Mouse (Mus musculus) olfactory bulb, adult 2 months (tissue): Measurements from ENCODE around the gene Perm1. TPM values are rescaled to one million over a fixed set of nuclear protein-coding genes. Genes with fewer than 3 reads are reported as not detected.

Experiments used
- H3K27ac ChIP-seq: fragments of 200-500 bp; 2 replicates; pipeline ENCODE4 v1.5.1; 2012; ENCODE audit warnings: low read depth, low read length; ENCODE audit not compliant: insufficient read depth
- H3K4me1 ChIP-seq: fragments of 200-500 bp; 2 replicates; pipeline ENCODE4 v1.6.1; 2012; ENCODE audit warnings: low read length; ENCODE audit not compliant: control insufficient read depth, insufficient read depth
- H3K4me3 ChIP-seq: fragments of 200-500 bp; 2 replicates; pipeline ENCODE4 v1.5.1; 2012; ENCODE audit warnings: mild to moderate bottlenecking, low read depth, low read length, moderate library complexity; ENCODE audit not compliant: insufficient read depth
- CTCF ChIP-seq: fragments of 200-500 bp; IDR thresholded peaks from 2 replicates; pipeline ENCODE4 v1.5.1; 2012; ENCODE audit warnings: low read depth, mild to moderate bottlenecking, low read length, moderate library complexity; ENCODE audit not compliant: insufficient read depth
- POLR2A ChIP-seq: fragments of 200-500 bp; IDR thresholded peaks from 2 replicates; pipeline ENCODE4 v1.6.1; 2012; ENCODE audit warnings: mild to moderate bottlenecking, low read depth, low read length, moderate library complexity; ENCODE audit not compliant: insufficient read depth
- WGBS: fragments of 180-500 bp; shearing (Covaris S2); methylation state at CpG from one replicate; pipeline ENCODE4 v1.1.7; 2018; 5-methylcytosine and 5-hydroxymethylcytosine counted together
- polyA plus RNA-seq: library from polyadenylated mRNA; stranded (reverse); fragments of >200 nt; gene quantifications from 2 replicates; pipeline ENCODE4 v1.2.4, GENCODE M21; 2012; ENCODE audit warnings: low replicate concordance; ENCODE audit not compliant: missing spikeins, insufficient read depth, insufficient read length

Perm1 gene
- polyA plus RNA-seq, 1 experiment = not detected

DNA sequence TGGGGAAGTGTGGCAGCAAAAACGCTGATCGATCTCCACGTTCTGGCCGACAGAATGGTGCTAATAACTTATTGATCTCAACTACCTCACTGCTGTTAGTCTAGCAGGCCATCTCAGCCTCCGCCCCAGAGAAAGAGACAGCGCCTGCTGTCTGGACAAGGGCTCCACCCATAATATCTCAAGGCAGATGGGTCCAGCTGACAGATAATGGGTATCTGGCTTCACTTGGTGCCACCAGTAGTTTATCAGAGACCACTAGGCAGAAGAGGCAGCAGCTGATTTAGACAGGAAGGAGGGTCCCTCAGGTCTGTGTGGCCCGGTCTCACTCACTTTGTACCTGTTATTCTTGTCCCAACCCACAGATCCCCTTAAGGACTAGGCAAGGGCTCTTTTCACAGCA is 37.4 kb downstream of the Perm1 start:
- WGBS = 69% methylated on average over 7 of the region's 7 CpGs
- TF ChIP-seq POLR2A = no peak
- no peak for TF ChIP-seq CTCF
- Histone ChIP-seq H3K4me1 (peaks cover 19% of the 10 kb centered on the region), H3K27ac (no peak overlapping the region), H3K4me3 (no peak overlapping the region)

DNA sequence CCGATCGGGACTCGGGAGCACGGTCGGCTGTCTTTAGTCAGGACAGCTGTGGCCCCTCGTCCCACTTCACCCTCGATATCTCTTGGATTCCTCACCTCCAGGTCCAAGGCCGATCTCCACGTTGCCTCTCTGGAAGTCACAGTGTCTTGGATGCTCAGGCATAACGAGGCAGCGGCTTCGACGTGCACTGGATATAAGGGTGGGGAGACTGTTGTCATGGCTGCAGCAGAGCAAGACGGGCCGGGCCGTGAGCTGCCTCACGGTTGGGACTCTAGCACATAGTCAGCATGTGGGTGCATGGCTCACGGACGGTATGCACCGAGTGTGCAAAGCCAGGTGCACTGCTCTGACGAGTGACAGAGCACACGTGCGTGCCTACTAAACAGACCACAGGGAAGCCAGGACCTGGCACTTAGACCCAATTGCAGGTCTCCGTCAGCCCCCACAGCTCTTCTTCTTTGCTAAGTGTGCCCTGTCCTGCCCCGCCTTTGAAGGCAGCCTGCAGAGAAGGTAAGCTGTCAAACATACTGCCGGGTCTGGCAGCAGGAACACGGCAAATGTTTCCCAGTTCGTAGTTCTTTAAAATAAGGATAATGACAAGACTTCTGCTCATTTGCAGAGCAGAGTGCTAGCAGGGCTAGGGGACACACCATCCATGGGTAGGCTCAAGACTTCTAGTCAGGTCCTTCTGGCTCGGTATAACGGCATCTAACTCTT is 38.9 kb downstream of the Perm1 start:
- 11% methylated on average over 30 of the region's 30 CpGs for WGBS
- Histone ChIP-seq H3K27ac (no peak overlapping the region), H3K4me3 (peak overlapping the region; percentile 26; the same call in 1 of the 2 replicates), H3K4me1 (peaks cover 8% of the 10 kb centered on the region)
- TF ChIP-seq CTCF (no peak), POLR2A (no peak)

DNA sequence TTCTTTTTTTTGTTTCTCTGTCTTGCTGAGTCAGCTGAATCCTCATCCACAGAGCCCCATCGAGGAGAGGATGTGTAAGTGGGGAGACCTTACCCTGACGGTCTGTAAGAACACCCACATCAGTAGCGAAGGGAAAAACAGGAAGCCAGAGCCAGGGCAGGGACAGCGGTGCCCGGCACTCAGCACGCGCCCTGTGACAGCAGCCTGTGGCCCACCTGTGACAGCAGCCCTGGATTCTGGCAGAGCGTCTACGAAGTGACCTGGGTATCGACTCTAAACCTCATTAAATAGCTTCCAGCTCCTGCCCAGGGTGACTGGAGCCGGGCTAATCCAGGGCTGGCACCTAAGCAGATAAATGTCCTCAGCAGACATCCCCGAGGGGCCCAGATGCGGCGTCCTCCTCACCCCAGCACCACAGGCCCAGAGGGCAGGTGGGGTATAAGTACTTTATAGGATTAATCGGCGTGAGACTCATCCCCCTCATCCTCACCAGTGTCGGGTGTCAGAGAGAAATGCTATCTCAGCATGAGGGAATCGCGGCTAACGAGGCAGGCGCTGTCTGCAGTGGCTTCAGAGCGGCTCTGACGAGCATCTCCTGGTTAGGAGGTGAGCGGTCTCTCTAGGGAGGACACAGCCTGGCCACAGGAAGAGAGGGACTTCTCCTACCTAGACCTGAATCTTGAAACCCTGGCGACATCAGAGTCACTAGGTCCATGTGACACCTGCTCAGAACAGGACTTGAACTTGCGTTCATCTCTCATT is 39.6 kb downstream of the Perm1 start, which contains the start of gene Samd11:
Samd11 (minus strand) TSS at position 580 of the 762 bp plus-strand sequence.
- TF ChIP-seq POLR2A (no peak), CTCF (no peak)
- H3K4me1 ChIP-seq = peaks cover 4% of the 10 kb centered on the region
- 45% methylated on average over 26 of the region's 26 CpGs for WGBS
- no peak within 1 kb of the TSS for H3K4me3 ChIP-seq
- no peak within 1 kb of the TSS for H3K27ac ChIP-seq

Other genes with a start within 250 kb of the Perm1 start
- gene B3galt6, start 223.2 kb upstream of the Perm1 start, polyA plus RNA-seq = not detected in 2 replicates
- 218 TPM in 1 of 2 replicates, not detected in the other for gene Sdf4, start 223.0 kb upstream of the Perm1 start, polyA plus RNA-seq
- not detected in 2 replicates for gene Tnfrsf4, start 202.0 kb upstream of the Perm1 start, polyA plus RNA-seq
- not detected in 2 replicates for gene Tnfrsf18, start 189.7 kb upstream of the Perm1 start, polyA plus RNA-seq
- gene Ttll10, start 156.5 kb upstream of the Perm1 start, polyA plus RNA-seq = not detected in 2 replicates
- not detected in 2 replicates for gene 9430015G10Rik, start 105.9 kb upstream of the Perm1 start, polyA plus RNA-seq
- gene Rnf223, start 85.4 kb upstream of the Perm1 start, polyA plus RNA-seq = not detected in 2 replicates
- not detected in 2 replicates for gene Agrn, start 18.4 kb upstream of the Perm1 start, polyA plus RNA-seq
- not detected in 2 replicates for gene Isg15, start 15.1 kb upstream of the Perm1 start, polyA plus RNA-seq
- not detected in 2 replicates for gene AW011738, start 12.6 kb upstream of the Perm1 start, polyA plus RNA-seq
- gene Plekhn1, start 19.0 kb downstream of the Perm1 start, polyA plus RNA-seq = 117 TPM in 1 of 2 replicates, not detected in the other
- gene Noc2l, start 20.1 kb downstream of the Perm1 start, polyA plus RNA-seq = not detected in 2 replicates
- not detected in 2 replicates for gene Samd11, start 39.8 kb downstream of the Perm1 start, polyA plus RNA-seq
- not detected in 2 replicates for gene Vmn2r-ps159, start 115.2 kb downstream of the Perm1 start, polyA plus RNA-seq